11 mouse cellular contexts compared by ENCODE assay signal in genomic region chr5:129393606-129394255, GRCm38 (mm10).
DNase-seq lines count a peak whose midpoint lies in the region; ATAC-seq lines count a peak whose summit lies in the region.
"Had no signal": no experiment of that assay in that cellular context is flagged by ENCODE, and none has a peak within 500 bp of the region (broad histone marks: within the 10 kb centered on the region; RNA-seq: fewer than 3 reads in every experiment).

No protein-coding gene starts in this region.

- no peak for DNase-seq in frontal cortex, postnatal 14 days (ENCODE audit: low spot score in 2 of 2)
- peak; percentile 24 to 37 for DNase-seq in right cerebral cortex, adult 2 months (ENCODE audit: low spot score in 2 of 2)
- no peak for DNase-seq in right cerebral cortex, postnatal 10 days (ENCODE audit: low spot score in 2 of 2)
- DNase-seq in cerebellum, postnatal 10 days = peak; percentile 68 to 76
- DNase-seq in kidney, postnatal 25 days = no peak
- no peak for DNase-seq in Muller cell, postnatal 12 days (ENCODE audit: inconsistent ontology term)
- DNase-seq: heart, postnatal 4 days; kidney, adult 9 months; right cerebral cortex, postnatal 14 days had no signal

- peak; percentile 83 for ATAC-seq in frontal cortex, adult (ENCODE audit: low TSS enrichment)
- ATAC-seq: lung, postnatal 0 days had no signal

Comparison
In these comparisons a context has a peak if more than half of its experiments do, and no peak if none do; other contexts are left out.
1. DNase-seq: peak in right cerebral cortex, adult 2 months (2 of 2) and cerebellum, postnatal 10 days (2 of 2); none in frontal cortex, postnatal 14 days (0 of 2), right cerebral cortex, postnatal 10 days (0 of 2), kidney, postnatal 25 days (0 of 2) and Muller cell, postnatal 12 days (single experiment).